Mouse (Mus musculus) granulocyte monocyte progenitor cell, adult 5-6 weeks (primary cell): ENCODE data around the gene Nfix. TPM values are rescaled to one million over a fixed set of nuclear protein-coding genes. Genes with fewer than 3 reads are reported as not detected.
"Not testable (repeated sequence)": the region's sequence is repeated elsewhere in the genome, so short reads cannot be mapped to it uniquely, and the experiment has no call there.

ENCODE experiments used
- ATAC-seq: replicated peaks from 2 replicates; pipeline ENCODE4 v1.8.0; 2016; ENCODE audit warnings: mild to moderate bottlenecking, moderate TSS enrichment, inconsistent platforms; ENCODE audit not compliant: poor library complexity, severe bottlenecking
- total RNA-seq, 2 experiments: library from RNA; stranded (forward) in 1 of 2; stranded (reverse) in 1 of 2; fragments of 200-712, 200-1000 nt in 1 of 2; fragments of >200 nt in 1 of 2; fragmentation: Nextera tagmentation in 1 of 2; gene quantifications; 2 replicates each; pipeline ENCODE4 v1.2.3; 2014 to 2017

Nfix gene
- total RNA-seq, 2 experiments from 2014 or later: 12.8 to 25.7 TPM

DNA sequence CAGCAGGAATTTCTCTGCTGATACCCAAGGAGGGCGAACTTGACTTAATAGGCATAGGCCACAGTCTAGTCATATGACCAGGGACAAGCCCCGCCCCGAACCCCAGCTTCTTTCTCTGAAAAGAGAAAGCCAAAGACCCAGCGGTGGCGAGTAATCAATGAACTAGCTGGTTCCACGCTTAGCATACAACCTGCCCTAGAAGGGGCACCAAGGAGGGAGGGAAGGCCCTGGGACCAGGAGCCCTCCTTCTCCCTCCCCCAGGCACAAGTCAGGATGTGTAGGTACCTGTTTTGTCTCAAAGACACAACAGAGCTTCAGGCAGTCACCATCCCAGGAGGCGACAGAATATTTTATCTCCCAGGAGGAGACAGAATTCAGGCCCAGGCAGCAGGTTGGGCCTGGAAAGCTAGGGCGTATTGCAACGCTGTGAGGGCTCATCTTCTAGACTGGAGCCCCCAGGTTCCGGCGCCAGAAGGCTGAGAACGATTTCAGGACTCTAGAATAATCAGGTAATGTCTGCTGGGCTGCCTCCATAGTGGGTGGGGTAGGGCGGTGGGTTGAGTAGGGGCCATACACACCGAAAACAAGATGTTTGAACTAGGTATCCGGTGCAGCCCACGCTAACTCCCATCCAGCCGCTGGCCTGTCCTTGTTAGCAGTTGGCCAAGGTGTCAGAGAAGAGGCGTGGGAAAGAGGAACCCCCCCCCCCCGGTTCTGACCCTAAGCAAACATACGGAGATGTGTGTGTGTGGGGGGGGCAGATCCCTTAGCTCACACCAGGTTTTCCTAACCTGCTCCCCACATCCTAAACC, 113.7 kb downstream of the Nfix start, which contains the start of gene Trmt1:
Trmt1 (plus strand) TSS at position 117 of the 812 bp plus-strand sequence.
- ATAC-seq: peak; percentile 16

DNA sequence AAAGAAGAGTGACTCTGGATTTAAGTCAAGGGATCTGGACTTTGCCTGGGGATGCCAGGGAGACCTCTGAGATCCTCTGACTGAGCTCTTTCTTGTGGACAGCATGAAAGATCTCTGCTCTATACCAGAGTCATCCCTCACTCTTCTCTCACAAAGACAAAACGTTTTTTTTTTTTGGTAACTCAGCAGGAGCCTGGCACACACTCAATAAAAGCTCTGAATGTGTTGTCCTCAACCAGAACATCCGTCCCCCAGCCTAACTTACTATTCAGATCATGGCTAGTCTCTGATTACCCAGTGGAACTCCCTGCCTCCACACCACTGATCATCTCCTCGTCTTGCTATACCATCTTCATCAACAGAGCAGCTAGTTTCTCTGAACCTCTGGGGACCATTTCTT, 115.6 kb downstream of the Nfix start:
- ATAC-seq: no peak

DNA sequence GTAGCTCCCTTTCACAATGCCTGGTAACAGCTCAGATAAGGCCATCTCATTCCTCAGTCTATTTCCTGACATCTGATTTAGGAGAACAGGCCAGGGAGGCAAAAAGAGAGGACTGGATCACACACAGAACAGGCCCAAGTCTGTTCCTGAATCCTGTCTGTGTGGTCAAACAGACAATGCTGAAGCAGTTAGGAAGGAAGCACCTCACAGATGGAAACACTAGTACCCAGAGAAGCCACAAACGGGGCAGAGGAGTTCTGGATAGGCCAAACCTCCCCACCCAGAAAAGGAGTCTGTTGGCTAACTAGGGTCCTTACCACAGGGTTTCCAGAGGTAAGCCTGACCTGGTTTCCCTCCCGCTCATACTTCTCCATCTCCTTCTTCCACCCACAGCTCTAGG, 117.9 kb downstream of the Nfix start:
- ATAC-seq: peak; percentile 58

DNA sequence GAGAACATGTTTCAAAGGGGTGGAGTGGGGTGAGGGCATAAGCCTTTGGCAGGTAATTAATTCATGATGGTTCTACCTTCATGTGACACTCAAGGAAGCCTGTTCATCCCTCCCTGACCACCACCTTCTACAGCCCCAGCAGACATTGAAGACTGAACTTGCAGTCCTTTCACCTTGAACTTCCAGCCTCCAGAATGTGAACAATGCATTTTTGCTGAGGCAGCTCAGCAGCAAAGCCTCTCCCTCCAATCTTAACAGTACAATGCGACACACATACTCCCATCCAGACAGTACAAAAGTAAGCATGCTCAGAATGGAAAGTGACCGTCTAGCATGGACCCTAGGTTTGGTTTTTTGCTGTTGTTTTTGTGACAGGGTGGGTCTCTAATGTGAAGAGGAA, 118.7 kb downstream of the Nfix start:
- no peak for ATAC-seq

DNA sequence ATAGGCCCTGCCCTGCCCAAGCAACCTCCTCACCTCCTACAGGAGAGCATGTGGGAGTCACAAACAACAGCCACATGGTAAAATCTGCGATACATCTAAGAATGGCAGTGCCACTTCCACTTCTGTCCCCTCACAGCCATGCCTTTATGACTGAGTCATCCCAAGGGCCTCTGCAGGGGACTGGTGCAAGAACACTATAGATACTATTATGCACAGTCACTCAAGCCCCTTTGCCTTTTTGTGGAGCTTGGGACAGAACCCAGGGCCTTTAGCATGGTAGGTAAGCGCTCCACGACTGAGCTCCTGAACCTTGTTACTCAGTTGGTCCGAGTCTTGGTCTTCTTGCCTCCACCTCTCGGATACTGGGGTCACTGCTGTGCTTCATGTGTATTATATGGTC, 122.8 kb downstream of the Nfix start:
- no peak for ATAC-seq

DNA sequence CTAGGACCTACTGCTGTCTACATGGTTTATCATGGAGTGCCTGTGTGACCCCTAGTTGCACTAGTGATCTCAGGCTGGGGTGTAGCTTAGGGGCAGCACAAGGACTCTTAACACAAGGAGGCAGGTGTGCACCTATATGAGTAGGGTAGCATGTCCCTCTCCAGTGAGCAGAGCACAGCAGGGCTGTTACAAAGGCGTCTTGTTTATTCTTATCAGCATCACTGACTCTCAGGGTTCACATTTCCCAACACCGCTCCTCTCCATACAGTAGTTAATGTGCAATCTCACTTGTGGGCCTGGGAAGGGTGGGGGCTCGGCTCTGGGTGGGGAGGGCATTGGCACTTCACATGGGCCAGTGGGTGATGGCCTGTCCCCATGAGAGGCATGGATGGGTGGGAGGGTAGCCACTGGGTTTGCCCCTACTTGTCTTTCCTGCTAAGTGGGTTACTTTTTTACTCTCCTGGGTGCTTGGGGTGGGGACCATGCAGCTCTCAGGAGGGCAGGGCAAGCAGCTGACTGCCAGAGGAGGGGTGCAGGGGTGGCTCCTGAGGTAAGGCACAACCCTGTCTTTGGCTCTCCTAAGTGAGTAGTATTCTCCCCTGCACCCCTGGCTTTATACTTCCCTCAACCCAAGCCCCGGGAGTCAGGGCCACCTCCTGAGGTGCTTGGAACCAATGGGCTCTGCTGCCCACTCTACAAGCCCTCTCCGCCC, 129.7 kb downstream of the Nfix start:
- not testable (repeated sequence) for ATAC-seq

DNA sequence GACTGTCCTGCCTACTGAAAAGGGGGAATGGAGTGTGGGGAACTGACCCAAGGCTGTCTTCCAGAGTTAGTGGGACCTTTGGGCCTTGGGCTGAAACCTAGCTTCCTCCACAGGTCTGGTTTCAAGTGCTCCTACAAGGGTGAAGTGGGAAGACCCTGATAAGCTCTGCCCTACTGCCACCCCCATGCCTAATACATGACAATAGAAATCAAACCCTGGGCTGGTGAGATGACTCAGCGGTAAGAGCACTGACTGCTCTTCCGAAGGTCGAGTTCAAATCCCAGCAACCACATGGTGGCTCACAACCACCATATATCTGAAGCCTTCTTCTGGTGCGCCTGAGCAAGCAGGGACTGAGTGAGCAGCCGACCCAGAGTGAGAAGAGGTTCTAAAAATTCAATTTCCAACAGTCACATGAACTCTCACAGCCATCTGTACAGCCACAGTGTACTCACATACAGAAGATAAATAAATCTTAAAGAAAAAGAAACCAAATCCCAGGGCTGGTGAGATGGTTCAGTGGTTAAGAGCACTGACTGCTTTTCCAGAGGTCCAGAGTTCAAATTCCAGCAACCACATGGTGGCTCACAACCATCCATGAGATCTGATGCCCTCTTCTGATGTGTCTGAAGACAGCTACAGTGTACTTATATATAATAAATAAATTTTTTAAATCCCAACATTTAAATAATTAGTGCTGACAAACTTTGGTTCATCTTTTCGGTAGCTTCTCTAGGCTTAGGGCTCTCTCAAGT, 131.2 kb downstream of the Nfix start:
- ATAC-seq: no peak

DNA sequence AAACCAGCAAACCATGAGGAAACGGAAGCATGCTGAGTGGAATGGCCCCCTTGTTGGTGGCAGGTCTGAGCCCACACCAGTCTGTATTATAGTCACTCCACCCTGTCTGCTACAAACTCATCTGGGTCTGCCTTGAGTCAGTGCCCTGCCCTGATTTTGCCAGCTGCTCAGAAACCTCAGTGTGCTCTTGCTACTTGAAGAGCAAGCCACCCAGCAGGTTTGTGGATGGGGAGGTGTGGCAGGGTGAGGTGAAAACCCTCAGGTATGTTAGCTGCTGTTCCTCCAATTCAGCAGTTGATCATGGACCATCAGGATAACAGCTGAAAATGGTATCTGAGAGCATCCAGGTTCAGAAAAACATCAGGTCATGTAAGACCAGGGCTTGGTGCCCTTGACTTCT, 132.1 kb downstream of the Nfix start:
- no peak for ATAC-seq

DNA sequence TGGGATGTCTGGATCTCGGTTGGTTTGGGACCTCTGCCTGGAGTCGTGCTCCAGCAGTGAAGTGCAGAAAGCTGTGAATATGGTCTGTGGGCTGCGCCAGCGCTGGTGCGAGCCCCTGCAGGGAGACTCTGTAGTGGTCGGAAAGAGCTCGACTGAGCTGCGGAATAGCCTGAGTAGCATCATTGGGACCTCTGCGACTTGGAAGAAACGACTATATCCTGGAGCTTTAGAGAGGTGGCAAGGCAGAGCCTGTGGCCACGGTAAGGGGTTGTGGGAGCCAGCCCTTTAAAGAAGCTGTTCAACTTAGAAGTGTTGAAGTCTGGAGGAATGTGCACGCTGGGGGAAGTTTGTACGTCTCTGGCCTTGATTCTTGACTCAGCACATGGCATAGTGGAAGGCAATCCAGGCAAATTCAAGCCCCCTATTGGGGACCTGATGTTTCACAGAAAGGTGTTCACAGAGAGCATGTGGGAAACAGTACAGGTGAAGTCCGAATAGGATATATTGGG, 134.7 kb downstream of the Nfix start:
- no peak for ATAC-seq

DNA sequence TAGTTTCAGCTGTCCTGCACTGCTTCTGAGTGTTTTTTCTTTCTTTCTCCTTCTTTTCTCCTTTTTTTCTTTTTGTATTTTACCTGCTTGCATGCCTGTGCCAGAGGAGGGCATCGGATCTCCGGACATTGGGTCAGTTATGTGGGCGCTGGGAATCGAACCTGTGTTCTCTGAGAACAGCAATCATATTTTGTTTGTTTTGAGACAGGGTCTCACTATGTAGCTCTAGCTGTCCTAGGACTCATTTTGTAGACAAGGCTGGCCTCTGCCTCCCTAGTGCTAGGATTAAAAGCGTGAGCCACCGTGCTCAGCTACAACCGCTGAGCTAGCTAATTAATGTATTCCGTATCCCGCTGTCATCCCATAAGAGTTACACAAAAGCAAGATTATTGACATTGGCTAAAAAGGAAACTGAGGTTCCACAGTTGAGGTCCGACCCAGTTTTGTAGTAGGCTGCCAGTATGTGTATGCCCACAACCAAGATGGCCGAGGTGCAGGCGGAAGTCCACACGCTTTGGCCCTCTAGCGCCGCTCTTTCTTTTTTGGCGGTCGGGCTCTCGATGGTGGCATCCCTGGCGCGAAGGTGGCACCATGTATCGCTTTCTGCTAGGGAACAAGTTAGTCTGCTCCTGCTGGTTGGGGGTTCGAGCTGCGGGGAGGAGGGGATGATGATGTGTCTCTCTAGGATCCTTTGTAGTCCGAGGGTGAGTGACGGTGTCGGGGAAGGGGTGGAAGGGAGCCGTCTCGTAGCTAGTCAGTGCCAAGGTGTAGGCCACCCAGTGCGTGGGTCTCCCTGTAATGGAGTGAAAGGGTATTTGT, 135.4 kb downstream of the Nfix start:
- ATAC-seq: peak; percentile 11

DNA sequence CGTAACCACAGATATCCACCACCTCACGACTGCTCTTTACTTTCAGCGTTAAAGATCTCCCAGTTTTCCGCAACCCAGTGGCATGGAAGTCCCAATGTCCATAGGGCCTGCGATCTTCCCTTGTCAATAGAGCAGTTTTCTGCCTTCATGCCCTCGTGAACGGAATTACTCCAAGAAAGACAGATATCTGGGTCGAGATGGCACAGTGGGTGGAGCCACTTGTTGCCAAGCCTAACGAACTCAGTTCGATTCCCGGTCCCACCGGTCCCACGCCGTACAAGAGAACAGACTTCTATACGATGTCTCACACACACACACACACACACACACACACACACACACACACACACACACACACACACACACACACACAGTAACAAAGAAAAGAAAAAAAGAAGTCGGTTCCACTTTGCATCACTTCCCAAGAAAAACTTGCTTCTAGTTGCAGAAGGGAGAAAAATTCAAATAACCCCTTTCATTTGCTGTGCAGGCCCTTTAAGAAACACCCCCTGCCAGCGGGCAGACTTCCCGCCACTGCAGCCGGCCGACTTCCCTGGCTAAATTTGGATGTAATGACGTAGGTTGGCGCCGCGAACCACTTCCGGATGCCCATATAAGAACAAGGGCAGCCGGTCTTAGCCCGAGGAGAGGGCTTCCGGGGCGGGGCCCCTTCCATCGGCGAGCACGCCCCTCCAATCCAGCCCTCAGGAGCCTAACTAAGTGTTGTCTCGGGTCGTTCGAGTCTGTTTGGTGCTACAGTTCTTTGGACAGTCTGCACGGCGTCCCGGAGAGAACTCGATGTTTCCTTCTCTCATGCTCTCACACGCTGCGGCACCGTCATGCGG, 136.4 kb downstream of the Nfix start:
- peak; percentile 41 for ATAC-seq

DNA sequence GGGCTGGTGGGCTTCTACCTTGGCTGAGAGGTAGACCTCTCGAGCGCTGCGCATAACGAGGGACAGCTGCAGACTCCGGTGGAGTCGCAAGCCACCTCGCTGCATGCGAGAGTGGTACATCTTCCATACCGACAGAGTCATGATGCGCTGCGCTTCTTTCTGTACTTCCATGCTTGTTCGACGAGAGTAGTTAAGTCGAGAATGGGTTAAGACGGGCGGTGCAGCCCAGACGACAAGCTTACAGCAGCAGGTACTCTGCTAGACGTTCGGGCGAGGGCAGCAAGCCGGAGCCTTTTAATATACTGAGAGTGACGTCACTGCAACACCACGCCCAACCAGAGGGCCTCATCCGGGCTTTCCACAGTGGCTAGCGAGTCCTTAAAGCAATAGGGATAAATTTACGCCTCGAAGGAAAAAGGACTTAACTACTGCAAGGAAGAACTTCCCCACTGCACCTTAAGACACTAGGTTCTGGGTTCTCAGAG, 137.5 kb downstream of the Nfix start, which contains the start of gene Ier2:
Ier2 (minus strand) TSS at position 272 of the 485 bp plus-strand sequence.
- ATAC-seq: peak; percentile 36

DNA sequence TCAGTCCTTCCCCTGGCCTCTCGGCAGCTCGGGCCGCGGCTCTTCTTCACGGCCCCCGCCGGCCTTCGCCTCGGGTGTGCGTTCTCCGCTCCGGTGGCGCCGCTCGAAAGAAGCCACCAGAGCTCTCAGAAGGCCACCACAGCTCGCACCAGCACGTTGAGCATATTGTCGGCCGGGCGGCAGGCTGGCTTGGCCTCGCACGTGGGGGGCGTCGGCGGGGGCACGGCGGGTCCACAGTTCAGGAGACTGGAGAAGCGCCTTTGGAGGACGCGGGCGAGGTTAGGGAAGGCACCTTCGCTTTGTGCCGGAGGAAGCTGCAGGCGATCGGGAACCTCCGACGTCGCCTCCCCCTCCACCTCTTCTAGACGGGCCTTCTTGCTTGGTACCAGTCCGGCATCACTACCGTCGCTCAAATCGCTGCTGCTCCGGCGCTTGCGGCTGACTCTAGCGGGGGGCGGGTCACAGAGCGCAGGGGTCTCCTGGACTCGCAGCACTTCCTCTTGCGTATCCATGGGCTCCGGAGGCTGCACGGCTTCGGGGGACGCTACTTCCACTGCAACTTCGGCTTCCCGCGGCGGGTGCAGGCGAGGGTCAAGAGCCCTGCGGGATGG, 138.1 kb downstream of the Nfix start:
- ATAC-seq: peak; percentile 33

DNA sequence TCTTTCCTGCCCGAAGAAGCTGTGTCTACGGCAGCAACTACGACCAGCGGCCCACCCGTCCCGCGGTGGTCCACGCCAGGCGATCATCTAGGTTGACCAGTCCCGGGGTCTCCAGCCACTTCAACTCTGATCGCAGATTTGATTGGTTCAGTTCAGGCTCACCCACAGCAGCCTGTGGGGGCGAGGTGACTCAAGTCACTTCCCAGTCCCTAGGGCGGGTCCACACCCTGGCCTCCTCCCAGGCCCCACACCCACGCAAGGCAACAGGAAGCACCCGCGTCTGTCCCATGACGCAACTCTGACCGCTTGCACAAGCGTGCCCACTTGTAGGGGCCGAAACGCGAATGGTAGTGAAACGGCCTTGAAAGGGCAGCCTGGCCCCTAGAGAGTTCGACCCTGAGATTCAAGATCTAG, 138.7 kb downstream of the Nfix start:
- ATAC-seq: peak; percentile 34

DNA sequence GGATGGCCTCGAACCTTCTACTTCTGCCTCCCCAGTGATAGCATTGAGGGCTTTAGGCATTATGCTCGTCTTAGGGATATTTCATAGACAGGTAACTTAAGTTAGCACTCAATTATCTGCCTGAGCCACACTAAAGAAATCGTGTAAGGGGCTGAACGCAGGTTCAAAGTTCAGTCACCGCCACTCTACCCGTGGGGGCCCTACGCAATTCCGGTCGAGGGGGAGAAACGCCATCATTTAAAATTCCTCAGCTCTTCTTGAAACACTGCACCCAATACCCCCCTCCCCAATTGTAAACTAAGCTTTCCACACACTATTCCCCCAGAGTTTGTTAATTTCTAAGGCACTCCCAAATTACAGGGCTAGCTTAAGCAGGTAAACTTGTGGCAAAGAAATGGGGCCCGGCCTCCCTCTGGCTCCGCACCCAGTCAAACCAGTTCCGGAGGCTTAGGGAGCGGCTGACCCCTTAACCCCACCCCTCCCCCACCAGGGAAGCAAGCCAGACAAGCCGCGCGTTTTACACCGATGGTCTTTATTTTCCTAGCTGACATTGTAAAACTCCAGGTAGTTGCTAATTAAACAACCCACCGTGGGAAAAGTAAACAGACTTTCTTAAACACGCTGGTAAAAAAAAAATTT, 139.2 kb downstream of the Nfix start:
- no peak for ATAC-seq

DNA sequence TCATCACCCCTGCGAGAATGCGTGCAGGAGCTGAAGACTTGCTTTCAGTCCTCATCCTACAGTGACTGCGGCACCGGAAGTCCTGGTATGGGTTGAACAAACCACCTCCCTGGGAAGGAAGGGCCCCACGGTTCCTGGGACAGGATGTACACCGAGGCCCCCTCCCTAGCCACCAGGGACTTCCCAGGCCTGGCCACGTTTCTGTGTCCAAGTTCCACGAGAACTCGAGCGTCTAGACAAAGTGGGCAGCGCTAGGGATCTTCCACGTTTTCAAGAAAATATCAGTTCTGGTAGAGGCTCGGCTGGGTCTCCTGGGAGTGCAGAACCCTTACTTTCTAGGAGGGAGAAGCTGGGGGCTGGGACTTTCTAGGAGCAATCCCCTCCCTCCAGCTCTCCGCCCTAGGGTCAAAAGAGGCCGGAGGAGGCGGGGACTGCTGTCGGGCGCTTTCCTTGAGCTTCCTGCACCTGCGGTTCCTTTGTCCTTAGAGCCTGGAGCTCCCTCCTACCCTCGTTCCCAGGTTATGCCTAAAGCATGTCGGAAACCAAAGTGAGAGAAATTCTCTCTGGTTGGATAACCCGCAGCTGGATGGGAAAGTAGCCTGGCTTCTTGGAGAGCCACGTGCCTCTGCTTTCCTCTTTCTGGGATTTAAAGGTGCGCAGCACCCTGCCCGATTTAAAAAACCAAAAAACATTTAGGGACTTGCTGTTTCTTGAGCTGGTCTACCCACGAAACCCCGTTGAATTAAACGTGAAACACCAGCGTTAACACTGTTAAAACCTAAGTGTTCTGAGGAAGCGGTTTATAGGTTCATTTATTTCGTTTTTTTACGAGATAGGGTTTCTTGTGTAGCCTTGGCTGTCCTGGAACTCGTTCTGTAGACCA, 140.0 kb downstream of the Nfix start:
- peak; percentile 7 for ATAC-seq

DNA sequence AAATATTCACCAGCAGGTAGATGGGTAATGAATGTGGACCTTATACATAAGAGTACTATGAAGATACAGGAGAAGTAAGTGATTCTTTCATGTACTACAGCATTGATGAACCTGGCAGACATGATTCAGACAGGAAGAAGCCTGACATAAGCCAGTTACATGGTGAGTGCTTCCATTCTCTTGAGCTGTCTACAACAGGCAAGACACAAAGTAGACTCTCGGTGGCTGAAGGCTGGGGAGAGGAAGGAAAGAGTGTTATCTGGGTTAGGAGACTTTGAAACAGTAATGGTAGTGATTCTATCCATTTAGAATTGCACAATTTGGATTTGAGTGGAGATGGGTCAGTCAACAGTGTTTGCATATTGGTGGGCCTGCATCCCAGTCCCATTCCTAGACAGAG, 141.2 kb downstream of the Nfix start:
- no peak for ATAC-seq
